Mouse (Mus musculus) heart, embryonic 16.5 days (tissue): ENCODE measurements around the gene Hist1h2bf. TPM values are rescaled to one million over a fixed set of nuclear protein-coding genes. Genes with fewer than 3 reads are reported as not detected.
"Not testable (repeated sequence)": the region's sequence is repeated elsewhere in the genome, so short reads cannot be mapped to it uniquely, and the experiment has no call there.

Experiments used
- ATAC-seq: fragments of 200-750 bp; cut with Nextera tagmentation; replicated peaks from 2 replicates; pipeline ENCODE4 v1.8.0; 2017; ENCODE audit warnings: moderate number of reproducible peaks; ENCODE audit not compliant: insufficient read depth, low FRiP score; ENCODE audit errors: extremely low read depth
- H3K27ac ChIP-seq: fragments of 300-500 bp; sonication (generic); 2 replicates; pipeline ENCODE4 v1.5.1; 2014; ENCODE audit warnings: mild to moderate bottlenecking, low read length, control low read depth, moderate library complexity
- H3K27me3 ChIP-seq: fragments of 300-500 bp; sonication (generic); 2 replicates; pipeline ENCODE4 v1.6.1; 2014; ENCODE audit warnings: low read length, mixed read lengths; ENCODE audit not compliant: control insufficient read depth, insufficient read depth
- H3K36me3 ChIP-seq: fragments of 300-500 bp; sonication (generic); 2 replicates; pipeline ENCODE4 v1.6.1; 2014; ENCODE audit not compliant: control insufficient read depth, insufficient read depth
- H3K4me1 ChIP-seq: fragments of 300-500 bp; sonication (generic); 2 replicates; pipeline ENCODE4 v1.6.1; 2014; ENCODE audit warnings: low read length, mixed read lengths; ENCODE audit not compliant: control insufficient read depth, insufficient read depth
- H3K4me2 ChIP-seq: fragments of 300-500 bp; sonication (generic); 2 replicates; pipeline ENCODE4 v1.6.1; 2014; ENCODE audit warnings: low read depth, mild to moderate bottlenecking, control low read depth, low read length
- H3K4me3 ChIP-seq: fragments of 300-500 bp; sonication (generic); 2 replicates; pipeline ENCODE4 v1.5.1; 2014; ENCODE audit warnings: mild to moderate bottlenecking, control low read depth, low read length
- H3K9ac ChIP-seq: fragments of 300-500 bp; sonication (generic); 2 replicates; pipeline ENCODE4 v1.6.1; 2014; ENCODE audit warnings: low read length, control low read depth
- H3K9me3 ChIP-seq: fragments of 300-500 bp; sonication (generic); replicated peaks from 2 replicates; pipeline ENCODE4 v1.6.1; 2016; ENCODE audit warnings: low read length; ENCODE audit not compliant: control insufficient read depth
- WGBS: fragments of 180-500 bp; shearing (Covaris S2); extraction: QIAGEN DNeasy Blood & Tissue Kit; methylation state at CpG from one replicate; pipeline ENCODE4 v1.1.7; 2014; 5-methylcytosine and 5-hydroxymethylcytosine counted together
- polyA plus RNA-seq: library from polyadenylated mRNA; unstranded; fragments of >200 nt; fragmentation: Nextera tagmentation; extraction: Ambion mirVana; gene quantifications from 2 replicates; pipeline ENCODE4 v1.2.1, GENCODE M21; 2015

Gene Hist1h2bf
- polyA plus RNA-seq, 1 experiment from 2014 or later, result 0.37 TPM

- Histone ChIP-seq H3K4me3 (no peak overlapping the region), H3K27ac (no peak overlapping the region), H3K27me3 (no peaks in the 10 kb centered on the region), H3K9ac (no peak overlapping the region), H3K4me2 (no peak overlapping the region), H3K4me1 (peaks cover 11% of the 10 kb centered on the region), H3K9me3 (no peaks in the 10 kb centered on the region), H3K36me3 (no peaks in the 10 kb centered on the region)
- WGBS, result 79% methylated on average over 3 of the region's 3 CpGs
- ATAC-seq, result no peak
Observed at GRCm38 (mm10) chr13:23541497-23541896, 32.5 kb downstream of the Hist1h2bf start.

GRCm38 (mm10) chr13:23539821-23540220 is 34.2 kb downstream of the Hist1h2bf start:
- H3K36me3 ChIP-seq, H3K9ac ChIP-seq, H3K27ac ChIP-seq, H3K4me2 ChIP-seq, H3K4me3 ChIP-seq, H3K9me3 ChIP-seq, H3K27me3 ChIP-seq, ATAC-seq: not testable (repeated sequence)
- 56% methylated on average over 1 of the region's 1 CpGs for WGBS
- peaks cover 15% of the 10 kb centered on the region for H3K4me1 ChIP-seq

DNA sequence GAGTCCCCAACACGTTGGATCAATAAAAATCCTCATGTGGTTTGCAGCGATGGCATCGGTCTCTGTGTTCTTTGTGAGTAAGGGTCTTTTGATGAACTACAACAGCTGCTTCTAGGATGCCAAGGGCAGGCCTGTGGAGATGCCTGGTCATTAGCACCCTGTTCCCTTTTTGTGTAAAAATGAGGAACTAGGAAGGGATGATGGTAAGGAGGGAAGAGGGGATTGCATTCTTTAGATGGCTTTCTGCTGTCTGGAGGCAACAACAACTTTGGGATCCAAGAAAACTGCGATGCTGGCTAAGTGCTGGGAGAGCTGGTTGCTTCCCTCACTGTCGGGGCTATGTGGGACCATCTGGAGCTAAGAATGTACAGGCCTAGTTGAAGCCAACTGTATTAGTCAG is 35.7 kb downstream of the Hist1h2bf start:
- Histone ChIP-seq H3K36me3 (no peaks in the 10 kb centered on the region), H3K9me3 (no peaks in the 10 kb centered on the region), H3K27ac (no peak overlapping the region), H3K9ac (no peak overlapping the region), H3K4me2 (no peak overlapping the region), H3K4me1 (peaks cover 23% of the 10 kb centered on the region), H3K27me3 (no peaks in the 10 kb centered on the region), H3K4me3 (no peak overlapping the region)
- no peak for ATAC-seq
- 79% methylated on average over 5 of the region's 5 CpGs for WGBS

DNA sequence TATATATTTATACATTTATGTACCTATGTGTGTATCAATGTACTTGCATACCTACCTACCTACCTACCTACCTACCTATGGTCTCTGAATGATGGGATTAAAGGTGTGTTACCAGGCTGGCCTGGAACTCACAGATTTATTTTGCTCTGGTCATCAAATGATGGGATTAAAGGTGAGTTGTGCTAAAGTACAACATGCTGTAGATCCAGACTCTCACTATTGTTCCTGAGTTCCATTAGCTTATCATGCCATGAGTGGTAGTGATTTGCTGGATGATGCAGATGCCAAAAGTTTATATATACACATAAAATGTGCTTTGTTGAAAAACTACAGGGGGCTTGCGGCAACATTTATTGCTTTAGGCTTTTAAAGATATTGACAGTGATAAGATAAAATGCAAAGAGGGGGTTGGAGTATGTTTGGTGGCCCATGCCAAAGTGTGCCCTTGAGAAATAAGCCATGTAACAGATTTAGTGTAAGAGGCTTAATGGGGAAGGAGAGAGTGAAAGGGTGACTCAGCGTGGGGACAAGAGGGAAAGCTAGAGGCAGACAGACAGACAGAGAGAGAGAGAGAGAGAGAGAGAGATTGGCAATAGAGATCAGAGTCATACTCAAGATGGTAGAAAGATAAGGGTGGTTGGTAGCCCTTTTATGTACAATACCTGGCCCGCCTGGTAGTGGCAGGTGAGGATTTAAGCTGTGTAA is 36.8 kb downstream of the Hist1h2bf start:
- 74% methylated on average over 3 of the region's 3 CpGs for WGBS
- Histone ChIP-seq H3K9me3 (no peaks in the 10 kb centered on the region), H3K27ac (no peak overlapping the region), H3K36me3 (no peaks in the 10 kb centered on the region), H3K4me3 (no peak overlapping the region), H3K4me1 (peaks cover 28% of the 10 kb centered on the region), H3K9ac (no peak overlapping the region), H3K4me2 (peak overlapping the region; percentile 75; the same call in 1 of the 2 replicates), H3K27me3 (no peaks in the 10 kb centered on the region)
- no peak for ATAC-seq

DNA sequence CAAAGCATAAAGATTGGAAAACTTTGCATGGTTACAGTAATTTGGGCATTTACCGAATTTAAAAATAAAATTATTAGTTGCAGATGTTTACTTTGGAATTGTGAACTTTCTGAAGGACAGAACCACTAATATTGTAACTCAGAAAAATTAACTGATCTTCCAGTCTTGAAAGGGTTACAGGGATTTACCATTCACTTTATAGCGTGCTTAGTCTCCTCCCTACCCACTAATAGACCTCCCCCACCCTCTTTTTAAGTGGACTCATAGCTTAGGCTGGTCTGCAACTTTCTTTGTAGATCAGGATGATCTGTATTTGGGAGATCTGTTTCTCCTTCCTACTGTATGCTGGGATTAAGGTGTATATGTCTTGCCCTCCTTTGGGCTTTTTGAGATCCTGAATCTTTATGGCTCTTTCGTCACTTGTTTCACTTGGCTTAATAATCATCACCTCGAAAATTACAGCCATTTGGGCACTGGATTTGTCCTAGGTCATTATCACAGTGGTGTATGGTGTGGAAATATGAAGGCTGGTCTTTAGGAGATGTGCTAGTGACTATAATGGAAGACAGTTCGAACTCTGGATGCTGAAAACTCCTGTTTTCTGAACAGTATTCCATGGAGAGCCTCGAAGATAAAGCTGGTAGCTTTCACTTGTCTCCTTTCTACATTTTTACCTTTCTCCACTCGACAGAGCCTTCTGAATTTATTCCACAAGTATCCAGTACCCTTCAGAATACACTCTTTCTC is 37.7 kb downstream of the Hist1h2bf start:
- H3K4me3 ChIP-seq, result peak overlapping the region; percentile 48
- no peak for ATAC-seq
- H3K27me3 ChIP-seq, result no peaks in the 10 kb centered on the region
- H3K4me1 ChIP-seq, result peaks cover 32% of the 10 kb centered on the region
- no peaks in the 10 kb centered on the region for H3K36me3 ChIP-seq
- H3K27ac ChIP-seq, result peak overlapping the region; percentile 42; the same call in 1 of the 2 replicates
- no peaks in the 10 kb centered on the region for H3K9me3 ChIP-seq
- 22% methylated on average over 7 of the region's 7 CpGs for WGBS
- peak overlapping the region; percentile 61 for H3K9ac ChIP-seq
- H3K4me2 ChIP-seq, result peak overlapping the region; percentile 75

GRCm38 (mm10) chr13:23535137-23536075 is 38.6 kb downstream of the Hist1h2bf start, which contains the start of gene Hist1h3g:
Gene Hist1h3g, plus strand, starts transcription at chr13:23535422.
- peak; percentile 83 for ATAC-seq
- Histone ChIP-seq H3K4me2 (peak within 1 kb of the TSS; percentile 75), H3K27ac (peak within 1 kb of the TSS; percentile 92), H3K9ac (peak within 1 kb of the TSS; percentile 72), H3K4me1 (peaks cover 32% of the 10 kb centered on the region), H3K4me3 (peak within 1 kb of the TSS; percentile 61)
- H3K27me3 ChIP-seq, H3K9me3 ChIP-seq, H3K36me3 ChIP-seq: not testable (repeated sequence)
- under 1% methylated on average over 53 of the region's 62 CpGs for WGBS

GRCm38 (mm10) chr13:23534368-23535131 is 39.4 kb downstream of the Hist1h2bf start:
- Histone ChIP-seq H3K36me3 (no peaks in the 10 kb centered on the region), H3K27ac (peak overlapping the region; percentile 92), H3K27me3 (no peaks in the 10 kb centered on the region), H3K4me2 (peak overlapping the region; percentile 75), H3K9me3 (no peaks in the 10 kb centered on the region), H3K9ac (peak overlapping the region; percentile 72), H3K4me3 (peak overlapping the region; percentile 61), H3K4me1 (peaks cover 32% of the 10 kb centered on the region)
- under 1% methylated on average over 15 of the region's 15 CpGs for WGBS
- 0 out of 2 replicates have a peak, but pooled peaks have one; percentile 0 for ATAC-seq
